Mouse (Mus musculus) cerebellum, adult 2 months (tissue): Measurements from ENCODE around the gene Tead3. TPM values are rescaled to one million over a fixed set of nuclear protein-coding genes. Genes with fewer than 3 reads are reported as not detected.
"Not testable (repeated sequence)": the region's sequence is repeated elsewhere in the genome, so short reads cannot be mapped to it uniquely, and the experiment has no call there.

ENCODE experiments used
- DNase-seq, 2 experiments: peaks; one replicate each; pipeline ENCODE4 v3.0.0; 2021
- H3K27ac ChIP-seq: fragments of 200-500 bp; 2 replicates; pipeline ENCODE4 v1.5.1; 2012; ENCODE audit warnings: low read length, control low read depth, inconsistent platforms; ENCODE audit not compliant: insufficient read depth
- H3K27me3 ChIP-seq: fragments of 200-500 bp; 2 replicates; pipeline ENCODE4 v1.6.1; 2012; ENCODE audit warnings: inconsistent platforms, mild to moderate bottlenecking, low read length, moderate library complexity; ENCODE audit not compliant: control insufficient read depth, insufficient read depth
- H3K4me1 ChIP-seq: fragments of 200-500 bp; 2 replicates; pipeline ENCODE4 v1.6.1; 2011; ENCODE audit warnings: low read length; ENCODE audit not compliant: control insufficient read depth, insufficient read depth
- H3K4me3 ChIP-seq: fragments of 200-500 bp; replicated peaks from 2 replicates; pipeline ENCODE3; 2011; ENCODE audit warnings: mild to moderate bottlenecking, low read depth, low read length, control low read depth; ENCODE audit not compliant: insufficient read depth
- CTCF ChIP-seq: fragments of 200-500 bp; IDR thresholded peaks from 2 replicates; pipeline ENCODE4 v1.5.1; 2011; ENCODE audit warnings: low read depth, mild to moderate bottlenecking, control low read depth, low read length, moderate library complexity, borderline replicate concordance; ENCODE audit not compliant: insufficient read depth
- POLR2A ChIP-seq: fragments of 200-500 bp; IDR thresholded peaks from 2 replicates; pipeline ENCODE4 v1.6.1; 2011; ENCODE audit warnings: low read length, control low read depth, borderline replicate concordance; ENCODE audit not compliant: insufficient read depth
- WGBS: fragments of 180-500 bp; shearing (Covaris S2); methylation state at CpG from one replicate; pipeline ENCODE4 v1.1.7; 2018; 5-methylcytosine and 5-hydroxymethylcytosine counted together
- polyA plus RNA-seq: library from polyadenylated mRNA; depleted of rRNA; stranded (reverse); fragments of >200 nt; gene quantifications from 2 replicates; pipeline ENCODE4 v1.2.3, GENCODE M21; 2012

Gene Tead3
- polyA plus RNA-seq, 1 experiment = 3.2 TPM

DNA sequence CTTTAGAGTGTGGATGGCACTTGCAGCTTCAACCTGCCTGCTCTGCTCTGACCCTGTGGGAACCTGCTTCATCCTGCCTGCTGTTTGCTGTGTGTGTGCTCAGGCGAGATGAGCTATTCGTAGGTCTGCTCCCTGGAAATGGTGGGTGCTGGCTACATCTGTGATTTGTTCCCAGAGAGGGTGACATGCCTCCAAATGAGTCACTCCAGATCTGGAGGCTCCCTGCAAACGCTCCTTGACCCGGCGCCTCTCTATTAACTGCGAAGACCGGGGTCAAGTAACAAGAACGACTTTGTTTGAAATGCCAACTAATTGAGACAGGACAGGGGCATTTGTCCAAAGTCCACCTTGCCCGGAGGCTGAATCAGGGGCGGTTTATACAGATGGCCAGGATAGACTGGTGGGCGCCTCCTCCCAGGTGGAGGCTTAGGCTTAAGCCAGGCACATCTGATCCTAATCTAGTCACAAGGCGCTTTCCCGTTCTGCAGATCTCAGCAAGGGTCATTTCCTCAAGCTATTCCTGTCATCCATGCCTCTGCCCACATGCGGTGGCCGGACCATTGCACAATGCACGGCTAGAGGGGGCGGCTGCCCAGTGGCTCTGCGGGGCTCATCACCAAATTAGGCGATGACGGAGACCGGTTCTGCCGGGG lies 22.8 kb downstream of the Tead3 start:
- peak overlapping the region; percentile 62 for H3K27ac ChIP-seq
- TF ChIP-seq POLR2A (no peak), CTCF (no peak)
- 10% methylated on average over 22 of the region's 22 CpGs for WGBS
- peak overlapping the region; percentile 62 for H3K4me3 ChIP-seq
- no peaks in the 10 kb centered on the region for H3K27me3 ChIP-seq
- DNase-seq = no peak
- H3K4me1 ChIP-seq = peaks cover 8% of the 10 kb centered on the region

DNA sequence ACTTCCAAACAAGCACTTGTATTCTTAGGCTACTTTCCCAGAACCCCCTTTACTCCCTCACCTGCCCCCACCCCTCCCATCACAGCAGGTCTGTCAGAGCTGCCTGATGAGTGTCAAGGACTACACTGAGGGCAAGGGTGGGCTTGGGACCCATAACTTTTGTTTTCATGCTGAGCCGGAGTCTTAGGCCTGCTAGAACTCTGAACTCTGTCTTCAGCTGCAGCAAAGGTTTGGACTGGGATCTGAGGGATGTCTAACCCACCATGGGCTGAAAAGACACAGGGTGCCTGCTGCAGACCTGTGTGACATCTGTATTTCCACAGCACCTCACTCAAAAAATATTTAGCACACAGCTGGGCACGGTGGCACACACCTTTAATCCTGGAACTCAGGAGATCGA lies 23.7 kb downstream of the Tead3 start:
- peaks cover 8% of the 10 kb centered on the region for H3K4me1 ChIP-seq
- H3K4me3 ChIP-seq = no peak overlapping the region
- WGBS = 84% methylated on average over 3 of the region's 3 CpGs
- no peak overlapping the region for H3K27ac ChIP-seq
- no peaks in the 10 kb centered on the region for H3K27me3 ChIP-seq
- no peak for DNase-seq
- TF ChIP-seq CTCF (no peak), POLR2A (no peak)

DNA sequence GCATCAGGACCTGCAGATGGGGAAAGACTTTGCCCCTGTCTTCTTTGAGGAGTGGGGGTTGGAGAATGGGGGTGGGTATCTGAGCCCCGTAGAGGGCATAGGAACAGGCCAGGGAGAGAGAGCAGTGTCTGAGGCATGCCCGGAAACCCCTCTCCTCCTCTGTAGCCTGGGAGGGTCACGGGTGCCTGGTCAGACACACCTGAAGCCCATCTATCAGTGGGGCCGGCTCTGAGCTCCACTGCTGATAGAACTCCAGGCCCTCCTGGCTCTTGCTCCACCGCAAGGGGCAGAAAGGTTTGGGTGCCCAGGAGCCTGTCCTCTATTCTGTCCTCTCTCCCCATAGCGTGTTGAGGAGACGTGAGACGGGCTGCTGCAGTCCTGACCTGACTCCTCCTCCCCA lies 24.9 kb downstream of the Tead3 start:
- H3K27ac ChIP-seq = no peak overlapping the region
- 91% methylated on average over 8 of the region's 8 CpGs for WGBS
- DNase-seq = no peak
- peaks cover 8% of the 10 kb centered on the region for H3K4me1 ChIP-seq
- H3K4me3 ChIP-seq = no peak overlapping the region
- H3K27me3 ChIP-seq = no peaks in the 10 kb centered on the region
- TF ChIP-seq CTCF = no peak
- no peak for TF ChIP-seq POLR2A

DNA sequence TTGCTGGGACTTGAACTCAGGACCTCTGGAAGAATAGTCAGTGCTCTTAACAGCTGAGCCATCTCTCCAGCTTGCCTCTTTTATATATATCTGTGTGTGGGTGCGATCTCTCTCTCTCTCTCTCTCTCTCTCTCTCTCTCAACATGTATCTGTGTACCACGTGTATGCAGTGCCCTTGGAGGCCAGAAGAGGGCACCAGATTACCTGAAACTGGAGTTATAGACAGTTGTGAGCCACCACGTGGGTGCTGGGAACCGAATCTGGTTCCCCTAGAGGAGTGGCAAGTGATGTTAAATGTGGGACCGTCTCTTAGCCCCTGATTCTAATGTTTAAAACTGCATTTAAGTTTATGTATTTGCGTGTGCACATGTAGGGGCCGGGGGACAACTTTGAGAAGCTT lies 26.2 kb downstream of the Tead3 start:
- H3K27me3 ChIP-seq, H3K4me1 ChIP-seq, DNase-seq, H3K4me3 ChIP-seq, H3K27ac ChIP-seq: not testable (repeated sequence)
- WGBS = 95% methylated on average over 7 of the region's 7 CpGs

DNA sequence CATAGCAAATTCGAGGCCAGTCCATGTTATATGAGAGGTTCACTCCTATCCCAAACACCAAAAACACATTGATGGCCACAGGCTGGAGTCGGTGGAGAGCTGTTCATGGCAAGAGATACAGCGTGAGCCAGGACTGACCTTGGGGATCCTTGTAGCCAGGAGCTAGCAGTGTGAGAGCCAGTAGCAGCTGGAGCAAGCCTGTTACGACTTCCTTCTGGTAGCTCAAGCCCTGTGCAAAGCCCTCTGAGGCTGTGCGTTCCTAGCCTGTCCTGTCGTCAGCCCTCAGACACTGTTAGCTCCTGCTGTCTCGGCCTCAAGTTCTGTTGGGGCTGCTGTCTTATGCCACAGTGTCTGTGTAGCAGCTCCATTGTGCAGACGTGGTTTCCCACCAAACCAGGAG lies 26.8 kb downstream of the Tead3 start:
- no peaks in the 10 kb centered on the region for H3K27me3 ChIP-seq
- H3K4me1 ChIP-seq = peaks cover 8% of the 10 kb centered on the region
- no peak overlapping the region for H3K4me3 ChIP-seq
- no peak overlapping the region for H3K27ac ChIP-seq
- no peak for TF ChIP-seq POLR2A
- DNase-seq = no peak
- 94% methylated on average over 8 of the region's 8 CpGs for WGBS

DNA sequence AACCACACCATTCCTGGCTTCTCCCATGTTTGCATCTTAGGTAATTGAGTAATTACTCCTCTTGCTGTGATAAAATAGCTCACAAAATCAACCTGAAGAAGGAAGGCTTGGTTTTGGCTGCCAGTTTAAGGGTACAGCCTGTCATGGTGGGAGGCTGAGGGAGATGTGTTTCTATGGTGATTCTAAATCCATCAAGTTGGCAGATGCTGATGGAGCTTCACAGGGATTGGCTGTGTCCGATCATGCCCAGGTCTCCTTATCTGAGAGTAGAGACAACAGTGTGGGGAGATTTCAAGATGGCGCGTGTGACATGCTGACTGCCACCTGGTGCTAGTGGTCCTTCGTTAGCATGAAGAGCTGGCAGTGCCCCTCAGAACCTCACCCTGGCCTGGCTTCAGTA lies 28.9 kb downstream of the Tead3 start:
- no peak overlapping the region for H3K27ac ChIP-seq

DNA sequence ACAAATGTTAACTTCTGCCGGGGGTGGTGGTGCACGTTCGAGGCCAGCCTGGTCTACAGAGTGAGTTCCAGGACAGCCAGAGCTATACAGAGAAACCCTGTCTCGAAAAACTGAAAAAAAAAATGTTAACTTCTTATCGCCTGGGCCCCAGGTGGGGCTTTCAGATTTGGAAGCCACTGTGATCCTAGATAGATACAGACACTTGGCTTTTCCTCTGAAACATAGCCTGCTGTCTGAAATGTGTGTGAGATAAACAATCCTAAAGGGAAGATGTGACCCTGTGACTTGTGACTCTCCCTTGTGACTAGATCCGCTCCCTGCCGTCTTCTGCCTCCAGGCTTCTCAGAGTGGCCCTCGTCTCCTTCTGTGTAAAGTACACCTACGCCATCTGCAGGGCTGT lies 32.9 kb downstream of the Tead3 start:
- TF ChIP-seq CTCF (no peak), POLR2A (no peak)
- Histone ChIP-seq H3K27me3 (no peaks in the 10 kb centered on the region), H3K4me1 (peaks cover 5% of the 10 kb centered on the region; the same call in 1 of the 2 replicates), H3K4me3 (no peak overlapping the region), H3K27ac (no peak overlapping the region)
- DNase-seq = no peak
- 85% methylated on average over 9 of the region's 9 CpGs for WGBS

More for the DNA sequence above, 28.9 kb downstream of the Tead3 start:
- no peaks in the 10 kb centered on the region for H3K4me1 ChIP-seq
- H3K27me3 ChIP-seq = no peaks in the 10 kb centered on the region
- no peak overlapping the region for H3K4me3 ChIP-seq
- no peak for DNase-seq
- WGBS = 75% methylated on average over 4 of the region's 4 CpGs
- no peak for TF ChIP-seq POLR2A
- no peak for TF ChIP-seq CTCF

DNA sequence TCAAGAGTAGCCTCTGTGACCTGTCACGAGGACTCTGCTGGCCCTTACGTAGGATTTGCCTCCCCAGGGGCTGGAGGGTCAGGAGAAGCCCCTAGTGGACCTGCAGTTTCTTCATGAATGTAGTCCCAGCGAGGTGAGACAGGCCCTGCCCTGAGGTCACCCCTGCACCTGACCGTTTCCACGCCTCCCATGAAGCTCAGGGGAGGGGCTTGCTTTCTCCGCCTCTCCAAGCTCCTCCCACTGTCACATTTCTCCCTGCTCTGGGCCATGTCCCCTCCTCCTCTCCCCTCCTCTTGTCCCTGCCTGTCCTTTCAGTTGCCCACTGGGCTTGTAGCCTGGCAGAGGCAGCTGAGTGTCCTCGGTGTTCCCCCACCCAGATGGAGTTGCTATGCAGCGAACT lies 33.5 kb downstream of the Tead3 start:
- Histone ChIP-seq H3K27ac (no peak overlapping the region), H3K4me1 (peaks cover 5% of the 10 kb centered on the region; the same call in 1 of the 2 replicates), H3K4me3 (no peak overlapping the region), H3K27me3 (no peaks in the 10 kb centered on the region)
- 64% methylated on average over 8 of the region's 8 CpGs for WGBS
- TF ChIP-seq CTCF (no peak), POLR2A (no peak)
- no peak for DNase-seq
